Mouse (Mus musculus): ENCODE measurements at regions not wholly inside any gene's neighbourhood (a gene's known extent, or its start where the extent isn't known, plus 50 kb on each side); places are given as distances from the start of the nearest gene placed in this dataset.

GRCm38 (mm10) chr17:88260826-88261225, 179.7 kb upstream of the Foxn2 start:
- TF ChIP-seq GATA1 (IDR thresholded peaks at IDR 0.05; ENCODE audit: borderline replicate concordance, low read length) (no peak), FLI1 (IDR thresholded peaks at IDR 0.05; ENCODE audit: low read length) (no peak)

Data from megakaryocyte, embryonic 14.5 days (primary cell).